Mouse (Mus musculus) T-helper 1 cell (primary cell): ENCODE data around the gene 1700003F12Rik.

Source experiments
- in situ Hi-C: fragments of 300-600 bp; cut with MboI, MseI; formaldehyde crosslinking; loops from one replicate; pipeline ENCODE4 v1.15.1; 2025; ENCODE audit warnings: high pct_unique_total_duplicates

Gene 1700003F12Rik

GRCm38 (mm10) chr2:154572996-154573395 is 26.1 kb downstream of the 1700003F12Rik start:
- in situ Hi-C loops = no loop called here

- in situ Hi-C loops = no loop called here
Measured at GRCm38 (mm10) chr2:154574271-154574670, 27.4 kb downstream of the 1700003F12Rik start.

- in situ Hi-C loops = no loop called here
Measured at GRCm38 (mm10) chr2:154576876-154577743, 30.2 kb downstream of the 1700003F12Rik start.

- in situ Hi-C loops = no loop called here
Measured at GRCm38 (mm10) chr2:154577744-154578067, 30.8 kb downstream of the 1700003F12Rik start.

GRCm38 (mm10) chr2:154580586-154580985 is 33.7 kb downstream of the 1700003F12Rik start:
- in situ Hi-C loops = no loop called here

GRCm38 (mm10) chr2:154581421-154581820 is 34.5 kb downstream of the 1700003F12Rik start:
- in situ Hi-C loops = no loop called here

GRCm38 (mm10) chr2:154583906-154584872 is 37.3 kb downstream of the 1700003F12Rik start:
- in situ Hi-C loops = no loop called here

- in situ Hi-C loops = no loop called here
Measured at GRCm38 (mm10) chr2:154584931-154585601, 38.2 kb downstream of the 1700003F12Rik start.

- in situ Hi-C loops = no loop called here
Measured at GRCm38 (mm10) chr2:154586405-154586804, 39.5 kb downstream of the 1700003F12Rik start.

GRCm38 (mm10) chr2:154589051-154589450 is 42.2 kb downstream of the 1700003F12Rik start:
- in situ Hi-C loops = no loop called here

- in situ Hi-C loops = no loop called here
Measured at GRCm38 (mm10) chr2:154591239-154591638, 44.4 kb downstream of the 1700003F12Rik start.

- in situ Hi-C loops = no loop called here
Measured at GRCm38 (mm10) chr2:154593025-154593424, 46.1 kb downstream of the 1700003F12Rik start.

GRCm38 (mm10) chr2:154595775-154596174 is 48.9 kb downstream of the 1700003F12Rik start:
- in situ Hi-C loops = no loop called here

- in situ Hi-C loops = no loop called here
Measured at GRCm38 (mm10) chr2:154597399-154597798, 50.5 kb downstream of the 1700003F12Rik start.
